Mouse (Mus musculus): ENCODE results near the gene Gmeb2. TPM values are rescaled to one million over a fixed set of nuclear protein-coding genes. Genes with fewer than 3 reads are reported as not detected.

The Gmeb2 gene
- polyA plus RNA-seq, 1 experiment from 2014 or later = 19.7 TPM

DNA sequence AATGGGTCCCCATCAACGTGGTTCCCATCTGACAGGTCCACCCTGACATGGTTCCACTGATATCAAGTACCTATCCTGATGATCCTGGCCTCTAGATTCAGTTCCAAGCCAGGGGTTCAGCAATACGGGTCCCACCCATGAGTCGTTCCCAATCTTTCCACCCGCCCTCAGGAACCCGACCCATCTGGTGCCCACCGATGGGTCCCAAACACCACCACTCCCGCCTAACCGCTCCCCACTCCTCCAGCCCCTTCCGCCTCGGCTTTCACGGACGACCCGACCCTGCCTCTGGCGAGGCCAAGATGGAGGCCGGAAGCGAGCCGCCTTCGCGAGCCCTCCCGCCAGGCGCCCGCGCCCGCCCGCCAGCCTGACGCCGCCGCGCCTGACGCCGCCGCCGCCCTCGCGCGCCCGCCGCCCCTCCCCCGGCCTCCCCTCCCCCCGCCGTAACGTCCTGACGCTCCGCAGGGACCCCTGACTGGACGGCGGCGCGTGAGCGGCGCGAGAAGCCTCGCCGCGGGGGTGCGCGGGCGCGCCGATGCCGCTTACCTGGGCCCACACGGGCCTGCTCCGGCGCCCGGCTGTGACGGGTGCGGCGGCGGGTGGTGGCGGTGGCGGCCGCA lies 387 bp downstream of the Gmeb2 start:
- ATAC-seq (ENCODE audit: insufficient number of reproducible peaks, low FRiP score, low TSS enrichment, low read depth) = peak; percentile 82

DNA sequence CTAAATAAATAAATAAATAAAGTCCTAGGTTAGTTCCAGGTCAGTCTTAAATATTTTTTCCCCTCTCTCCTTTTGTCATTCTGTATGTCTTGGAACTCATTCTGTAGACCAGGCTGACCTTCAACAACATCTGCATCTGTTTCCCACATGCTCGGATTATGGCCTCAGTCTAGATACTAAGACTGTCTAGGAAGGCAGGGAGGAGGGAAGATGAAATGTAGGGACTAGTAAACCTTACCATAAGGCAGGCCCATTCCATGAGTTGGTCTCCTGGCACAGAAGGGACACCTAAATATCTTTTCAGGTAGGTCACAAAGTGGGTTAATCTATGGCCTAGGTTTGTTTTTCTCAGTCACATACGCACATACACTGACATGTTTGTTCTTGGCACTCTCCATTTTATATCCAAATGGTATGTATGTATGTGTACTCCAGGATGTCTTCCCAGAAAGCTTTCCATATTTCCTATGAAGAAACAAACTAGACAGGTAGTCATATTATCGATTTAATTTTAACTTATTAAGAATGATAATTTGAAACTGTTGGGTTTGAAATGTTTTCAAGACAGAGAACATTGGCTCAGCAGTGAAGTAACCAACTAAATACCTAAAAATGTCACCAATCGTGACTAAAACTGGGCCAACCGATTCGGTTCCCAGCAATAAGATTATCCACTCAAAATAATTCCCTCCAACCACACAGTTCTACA lies 1.1 kb downstream of the Gmeb2 start:
- no peaks in the 10 kb centered on the region for H3K9me3 ChIP-seq (ENCODE audit: control insufficient read depth, low read length)
- peak overlapping the region; percentile 63 for H3K4me3 ChIP-seq (ENCODE audit: low read depth, low read length)
- peak overlapping the region; percentile 90 for H3K9ac ChIP-seq (ENCODE audit: low read length)
- DNase-seq (ENCODE audit: low spot score) (no peak), ATAC-seq (ENCODE audit: insufficient number of reproducible peaks, low FRiP score, low TSS enrichment, low read depth) (no peak)
- no peaks in the 10 kb centered on the region for H3K27me3 ChIP-seq (ENCODE audit: control insufficient read depth, insufficient read depth, low read length)
- H3K36me3 ChIP-seq (ENCODE audit: control insufficient read depth, insufficient read depth, low read length) = no peaks in the 10 kb centered on the region
- peaks cover 3% of the 10 kb centered on the region; the same call in 1 of the 2 replicates for H3K4me1 ChIP-seq (ENCODE audit: control insufficient read depth, insufficient read depth, low read length)
- peak overlapping the region; percentile 94 for H3K27ac ChIP-seq (replicated peaks; ENCODE audit: low read depth, low read length)
- whole genome bisulfite sequencing = 58% methylated on average over 6 of the region's 6 CpGs
- H3K4me2 ChIP-seq (ENCODE audit: low read depth, severe bottlenecking) = peak overlapping the region; percentile 70

More for the DNA sequence above, 387 bp downstream of the Gmeb2 start:
- Histone ChIP-seq H3K27me3 (ENCODE audit: control insufficient read depth, insufficient read depth, low read length) (no peaks in the 10 kb centered on the region), H3K4me1 (ENCODE audit: control insufficient read depth, insufficient read depth, low read length) (peaks cover 3% of the 10 kb centered on the region; the same call in 1 of the 2 replicates), H3K4me3 (ENCODE audit: low read depth, low read length) (peak overlapping the region; percentile 63), H3K36me3 (ENCODE audit: control insufficient read depth, insufficient read depth, low read length) (no peaks in the 10 kb centered on the region), H3K9me3 (ENCODE audit: control insufficient read depth, low read length) (no peaks in the 10 kb centered on the region), H3K4me2 (ENCODE audit: low read depth, severe bottlenecking) (peak overlapping the region; percentile 70), H3K27ac (replicated peaks; ENCODE audit: low read depth, low read length) (peak overlapping the region; percentile 94), H3K9ac (ENCODE audit: low read length) (peak overlapping the region; percentile 90)
- WGBS = 2% methylated on average over 25 of the region's 71 CpGs
- DNase-seq (ENCODE audit: low spot score) = peak; percentile 88

DNA sequence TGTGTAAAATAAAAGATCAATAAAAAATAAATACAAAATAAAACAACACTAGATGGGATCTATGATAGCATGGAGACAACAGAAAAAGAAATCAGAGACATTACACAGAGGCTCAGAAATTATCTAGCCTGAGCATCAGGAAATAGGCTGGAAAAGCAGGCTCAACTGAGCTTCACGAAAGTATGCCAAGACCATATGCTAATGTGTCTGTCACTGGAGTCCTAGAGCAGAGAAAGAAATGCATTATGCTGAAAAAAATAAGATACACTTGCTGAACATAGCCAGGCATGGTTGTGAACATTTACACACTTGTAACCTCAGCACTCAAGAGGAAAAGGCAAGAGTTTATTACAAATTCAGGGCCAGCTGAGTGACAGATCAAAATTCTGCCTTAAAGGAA lies 7.9 kb downstream of the Gmeb2 start:
- no peaks in the 10 kb centered on the region for H3K27me3 ChIP-seq (ENCODE audit: control insufficient read depth, insufficient read depth, low read length)
- H3K36me3 ChIP-seq (ENCODE audit: control insufficient read depth, insufficient read depth, low read length) = peaks cover 4% of the 10 kb centered on the region
- no peak overlapping the region for H3K4me2 ChIP-seq (ENCODE audit: low read depth, severe bottlenecking)
- WGBS = 93% methylated on average over 1 of the region's 1 CpGs
- DNase-seq (ENCODE audit: low spot score) (no peak), ATAC-seq (ENCODE audit: insufficient number of reproducible peaks, low FRiP score, low TSS enrichment, low read depth) (no peak)
- H3K9me3 ChIP-seq (ENCODE audit: control insufficient read depth, low read length) = no peaks in the 10 kb centered on the region
- H3K9ac ChIP-seq (ENCODE audit: low read length) = no peak overlapping the region
- H3K4me3 ChIP-seq (ENCODE audit: low read depth, low read length) = no peak overlapping the region
- no peaks in the 10 kb centered on the region for H3K4me1 ChIP-seq (ENCODE audit: control insufficient read depth, insufficient read depth, low read length)
- H3K27ac ChIP-seq (replicated peaks; ENCODE audit: low read depth, low read length) = no peak overlapping the region

DNA sequence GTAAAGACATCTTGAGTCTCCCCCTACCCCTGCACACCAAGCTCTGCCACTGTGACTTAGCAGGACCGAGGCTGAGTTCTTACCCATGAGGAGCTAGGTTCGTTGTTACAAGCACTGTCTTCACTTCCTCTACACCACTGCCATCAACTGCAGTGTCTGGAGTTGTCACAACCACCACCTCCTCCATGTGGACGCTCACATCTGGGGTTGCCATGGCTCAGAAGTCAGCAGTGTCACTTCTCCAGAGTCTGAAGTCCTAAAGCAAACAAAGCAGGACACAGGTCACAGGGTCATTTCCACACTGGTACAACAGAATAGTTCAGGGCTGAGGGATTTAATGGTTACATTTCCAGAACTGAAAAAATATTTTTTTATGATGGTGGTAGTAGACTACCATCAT lies 10.0 kb downstream of the Gmeb2 start:
- Histone ChIP-seq H3K36me3 (ENCODE audit: control insufficient read depth, insufficient read depth, low read length) (peaks cover 6% of the 10 kb centered on the region), H3K4me1 (ENCODE audit: control insufficient read depth, insufficient read depth, low read length) (no peaks in the 10 kb centered on the region), H3K4me3 (ENCODE audit: low read depth, low read length) (no peak overlapping the region), H3K27me3 (ENCODE audit: control insufficient read depth, insufficient read depth, low read length) (no peaks in the 10 kb centered on the region), H3K9me3 (ENCODE audit: control insufficient read depth, low read length) (no peaks in the 10 kb centered on the region), H3K27ac (replicated peaks; ENCODE audit: low read depth, low read length) (no peak overlapping the region), H3K9ac (ENCODE audit: low read length) (no peak overlapping the region), H3K4me2 (ENCODE audit: low read depth, severe bottlenecking) (no peak overlapping the region)
- no peak for DNase-seq (ENCODE audit: low spot score)
- ATAC-seq (ENCODE audit: insufficient number of reproducible peaks, low FRiP score, low TSS enrichment, low read depth) = no peak
- 86% methylated on average over 3 of the region's 3 CpGs for WGBS

DNA sequence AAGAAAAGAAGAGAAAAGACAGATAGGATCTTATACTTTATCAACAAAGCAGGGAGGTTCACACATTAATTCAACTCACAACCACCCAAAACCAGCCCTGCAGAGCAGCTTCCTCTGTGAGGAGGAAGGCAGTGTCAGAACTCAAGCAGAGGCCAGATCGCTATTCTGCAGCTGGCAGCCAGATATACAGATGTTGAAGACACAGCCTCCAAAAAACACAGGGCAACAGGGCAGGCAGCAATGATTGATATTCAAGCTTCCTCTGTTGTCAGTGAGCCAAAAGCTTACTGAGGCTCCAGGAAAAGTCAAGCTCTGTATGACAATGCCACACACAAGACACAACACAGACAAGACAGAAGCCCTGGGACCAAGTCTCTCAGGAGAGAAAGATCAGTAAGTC lies 11.1 kb downstream of the Gmeb2 start:
- DNase-seq (ENCODE audit: low spot score) (no peak), ATAC-seq (ENCODE audit: insufficient number of reproducible peaks, low FRiP score, low TSS enrichment, low read depth) (no peak)
- Histone ChIP-seq H3K9ac (ENCODE audit: low read length) (no peak overlapping the region), H3K27me3 (ENCODE audit: control insufficient read depth, insufficient read depth, low read length) (no peaks in the 10 kb centered on the region), H3K9me3 (ENCODE audit: control insufficient read depth, low read length) (no peaks in the 10 kb centered on the region), H3K4me2 (ENCODE audit: low read depth, severe bottlenecking) (no peak overlapping the region), H3K36me3 (ENCODE audit: control insufficient read depth, insufficient read depth, low read length) (peaks cover 6% of the 10 kb centered on the region), H3K4me3 (ENCODE audit: low read depth, low read length) (no peak overlapping the region), H3K4me1 (ENCODE audit: control insufficient read depth, insufficient read depth, low read length) (no peaks in the 10 kb centered on the region), H3K27ac (replicated peaks; ENCODE audit: low read depth, low read length) (no peak overlapping the region)
- WGBS = 91% methylated on average over 1 of the region's 1 CpGs

DNA sequence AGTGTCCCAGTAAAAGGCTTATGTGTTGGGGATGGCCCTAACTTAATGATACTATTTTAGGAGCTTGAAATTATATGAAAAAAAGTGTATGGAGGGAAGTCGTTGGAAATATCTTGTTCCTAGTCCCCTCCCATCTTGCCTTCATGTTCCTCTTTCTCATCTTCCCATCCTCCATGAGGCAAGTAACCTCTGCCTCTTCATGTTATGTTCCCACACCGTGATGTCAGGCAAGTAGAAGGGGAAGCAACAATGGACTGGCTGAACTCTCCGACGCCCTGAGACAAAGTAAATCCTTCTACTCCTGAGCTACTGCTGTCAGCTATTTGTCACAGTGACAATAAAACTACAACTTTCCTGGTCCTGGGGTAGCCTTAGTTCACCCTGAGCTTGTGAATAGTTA lies 13.2 kb downstream of the Gmeb2 start:
- Histone ChIP-seq H3K36me3 (ENCODE audit: control insufficient read depth, insufficient read depth, low read length) (peaks cover 6% of the 10 kb centered on the region), H3K4me2 (ENCODE audit: low read depth, severe bottlenecking) (no peak overlapping the region), H3K27ac (replicated peaks; ENCODE audit: low read depth, low read length) (no peak overlapping the region), H3K27me3 (ENCODE audit: control insufficient read depth, insufficient read depth, low read length) (no peaks in the 10 kb centered on the region), H3K4me3 (ENCODE audit: low read depth, low read length) (no peak overlapping the region), H3K9me3 (ENCODE audit: control insufficient read depth, low read length) (no peaks in the 10 kb centered on the region), H3K4me1 (ENCODE audit: control insufficient read depth, insufficient read depth, low read length) (no peaks in the 10 kb centered on the region), H3K9ac (ENCODE audit: low read length) (no peak overlapping the region)
- 92% methylated on average over 4 of the region's 4 CpGs for WGBS
- DNase-seq (ENCODE audit: low spot score) = no peak
- no peak for ATAC-seq (ENCODE audit: insufficient number of reproducible peaks, low FRiP score, low TSS enrichment, low read depth)

DNA sequence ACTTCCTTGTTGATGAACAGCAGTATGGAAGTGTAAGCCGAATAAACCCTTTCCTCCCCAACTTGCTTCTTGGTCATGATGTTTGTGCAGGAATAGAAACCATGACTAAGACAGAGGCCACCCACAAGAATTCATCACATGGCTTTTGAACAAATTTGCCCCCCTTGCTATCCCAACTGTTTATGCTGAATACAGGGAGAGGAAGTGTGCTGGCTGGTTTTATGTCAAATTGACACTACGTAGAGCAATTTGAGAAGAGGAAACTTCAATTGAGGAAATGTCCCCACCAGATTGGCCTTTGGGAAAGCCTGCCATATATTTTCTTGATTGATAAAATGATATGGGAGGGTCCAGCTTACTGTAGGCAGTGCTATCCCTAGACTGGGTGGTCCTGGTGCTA lies 14.0 kb downstream of the Gmeb2 start:
- Histone ChIP-seq H3K4me2 (ENCODE audit: low read depth, severe bottlenecking) (no peak overlapping the region), H3K4me3 (ENCODE audit: low read depth, low read length) (no peak overlapping the region), H3K27ac (replicated peaks; ENCODE audit: low read depth, low read length) (no peak overlapping the region), H3K9me3 (ENCODE audit: control insufficient read depth, low read length) (no peaks in the 10 kb centered on the region), H3K27me3 (ENCODE audit: control insufficient read depth, insufficient read depth, low read length) (no peaks in the 10 kb centered on the region), H3K4me1 (ENCODE audit: control insufficient read depth, insufficient read depth, low read length) (no peaks in the 10 kb centered on the region), H3K9ac (ENCODE audit: low read length) (no peak overlapping the region), H3K36me3 (ENCODE audit: control insufficient read depth, insufficient read depth, low read length) (peaks cover 6% of the 10 kb centered on the region)
- WGBS = 100% methylated on average over 2 of the region's 2 CpGs
- DNase-seq (ENCODE audit: low spot score) (no peak), ATAC-seq (ENCODE audit: insufficient number of reproducible peaks, low FRiP score, low TSS enrichment, low read depth) (no peak)

DNA sequence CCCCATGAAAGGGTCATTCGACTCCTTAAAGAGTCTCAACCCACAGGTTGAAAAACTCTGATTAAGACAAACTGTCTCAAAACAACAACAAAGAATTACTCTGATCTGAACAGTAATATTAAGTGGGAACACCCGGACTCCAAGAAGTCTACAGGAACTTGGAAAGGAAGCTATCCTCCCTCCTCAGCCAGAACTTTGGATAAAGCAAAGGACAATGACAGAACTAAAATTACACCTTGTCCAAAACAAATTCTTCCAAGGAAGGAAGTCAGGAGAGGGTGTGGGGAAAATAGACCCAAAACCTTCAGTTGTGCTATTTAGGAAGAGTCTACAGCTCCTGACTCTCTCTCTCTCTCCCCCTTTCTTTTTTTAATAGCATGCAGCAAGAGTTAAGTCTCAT lies 15.7 kb downstream of the Gmeb2 start:
- DNase-seq (ENCODE audit: low spot score) (no peak), ATAC-seq (ENCODE audit: insufficient number of reproducible peaks, low FRiP score, low TSS enrichment, low read depth) (no peak)
- Histone ChIP-seq H3K4me2 (ENCODE audit: low read depth, severe bottlenecking) (no peak overlapping the region), H3K36me3 (ENCODE audit: control insufficient read depth, insufficient read depth, low read length) (peaks cover 10% of the 10 kb centered on the region), H3K9ac (ENCODE audit: low read length) (no peak overlapping the region), H3K27me3 (ENCODE audit: control insufficient read depth, insufficient read depth, low read length) (no peaks in the 10 kb centered on the region), H3K4me3 (ENCODE audit: low read depth, low read length) (no peak overlapping the region), H3K27ac (replicated peaks; ENCODE audit: low read depth, low read length) (no peak overlapping the region), H3K9me3 (ENCODE audit: control insufficient read depth, low read length) (no peaks in the 10 kb centered on the region), H3K4me1 (ENCODE audit: control insufficient read depth, insufficient read depth, low read length) (no peaks in the 10 kb centered on the region)
- WGBS = 84% methylated on average over 2 of the region's 2 CpGs
